Mouse (Mus musculus) myocyte (in vitro differentiated cells): ENCODE measurements around the gene Tspo. TPM values are rescaled to one million over a fixed set of nuclear protein-coding genes. Genes with fewer than 3 reads are reported as not detected.

Experiments
- H3K27me3 ChIP-seq: one replicate; pipeline ENCODE4 v1.6.1; 2011; ENCODE audit not compliant: control insufficient read depth, insufficient read depth, insufficient read length
- H3K36me3 ChIP-seq: one replicate; pipeline ENCODE4 v1.6.1; 2011; ENCODE audit not compliant: control insufficient read depth, insufficient read depth
- H3K4me2 ChIP-seq: one replicate; pipeline ENCODE4 v1.6.1; 2011; ENCODE audit warnings: low read depth, control low read depth
- H3K4me3 ChIP-seq: one replicate; pipeline ENCODE4 v1.5.1; 2011; ENCODE audit warnings: mild to moderate bottlenecking, control low read depth, moderate library complexity
- H3K79me2 ChIP-seq: one replicate; pipeline ENCODE4 v1.6.1; 2011; ENCODE audit not compliant: control insufficient read depth, insufficient read depth
- H3ac ChIP-seq: one replicate; pipeline ENCODE4 v1.6.1; 2011; ENCODE audit not compliant: control insufficient read depth, insufficient read length
- CEBPB ChIP-seq: IDR thresholded peaks from 2 replicates; pipeline ENCODE4 v1.6.1; 2011; ENCODE audit warnings: mild to moderate bottlenecking, moderate library complexity; ENCODE audit not compliant: poor library complexity, insufficient read depth, severe bottlenecking
- E2F4 ChIP-seq: IDR thresholded peaks from one replicate; pipeline ENCODE4 v1.6.1; 2011; ENCODE audit warnings: mild to moderate bottlenecking, control low read depth, moderate library complexity; ENCODE audit not compliant: insufficient read depth
- MAX ChIP-seq: IDR thresholded peaks from one replicate; pipeline ENCODE4 v1.6.1; 2011; ENCODE audit warnings: low read depth, mild to moderate bottlenecking, control low read depth
- MYOD1 ChIP-seq, 3 experiments: IDR thresholded peaks; one replicate each; pipeline ENCODE4 v1.6.1; 2011; ENCODE audit warnings: control low read depth in 2 of 3, low read depth in 2 of 3, mild to moderate bottlenecking in 2 of 3, moderate library complexity in 1 of 3; ENCODE audit not compliant: insufficient read length in 2 of 3, control insufficient read depth in 1 of 3
- MYOG ChIP-seq, 3 experiments: IDR thresholded peaks; one replicate each; pipeline ENCODE4 v1.6.1; 2011; ENCODE audit warnings: control low read depth in 2 of 3, low read depth in 2 of 3, mild to moderate bottlenecking in 2 of 3; ENCODE audit not compliant: insufficient read length in 2 of 3, control insufficient read depth in 1 of 3, insufficient read depth in 1 of 3
- POLR2A ChIP-seq: IDR thresholded peaks from one replicate; pipeline ENCODE4 v1.6.1; 2011; ENCODE audit warnings: low read depth, mild to moderate bottlenecking, control low read depth, moderate library complexity; ENCODE audit not compliant: insufficient read length
- POLR2AphosphoS2 ChIP-seq: IDR thresholded peaks from one replicate; pipeline ENCODE4 v1.6.1; 2011; ENCODE audit warnings: low read depth, control low read depth; ENCODE audit not compliant: insufficient read length
- REST ChIP-seq: IDR thresholded peaks from one replicate; pipeline ENCODE4 v1.6.1; 2011; ENCODE audit warnings: mild to moderate bottlenecking, control low read depth, moderate library complexity; ENCODE audit not compliant: insufficient read depth, insufficient read length
- SRF ChIP-seq: IDR thresholded peaks from one replicate; pipeline ENCODE4 v1.6.1; 2011; ENCODE audit warnings: low read depth; ENCODE audit not compliant: control insufficient read depth, insufficient read length
- TCF12 ChIP-seq: IDR thresholded peaks from one replicate; pipeline ENCODE4 v1.6.1; 2011; ENCODE audit warnings: mild to moderate bottlenecking, control low read depth; ENCODE audit not compliant: poor library complexity, insufficient read depth, severe bottlenecking
- TCF3 ChIP-seq: IDR thresholded peaks from one replicate; pipeline ENCODE4 v1.6.1; 2011; ENCODE audit warnings: low read depth, control low read depth; ENCODE audit not compliant: insufficient read length
- USF1 ChIP-seq: IDR thresholded peaks from one replicate; pipeline ENCODE4 v1.6.1; 2011; ENCODE audit warnings: low read depth, mild to moderate bottlenecking, control low read depth, moderate library complexity
- polyA plus RNA-seq: library from polyadenylated mRNA; unstranded; fragments of >200 nt; fragmentation: generic; extraction: Trizol; gene quantifications from one replicate; pipeline ENCODE4 v1.2.1, GENCODE M21; 2012; ENCODE audit warnings: missing spikeins

Gene Tspo
- polyA plus RNA-seq, 1 experiment = 937 TPM

DNA sequence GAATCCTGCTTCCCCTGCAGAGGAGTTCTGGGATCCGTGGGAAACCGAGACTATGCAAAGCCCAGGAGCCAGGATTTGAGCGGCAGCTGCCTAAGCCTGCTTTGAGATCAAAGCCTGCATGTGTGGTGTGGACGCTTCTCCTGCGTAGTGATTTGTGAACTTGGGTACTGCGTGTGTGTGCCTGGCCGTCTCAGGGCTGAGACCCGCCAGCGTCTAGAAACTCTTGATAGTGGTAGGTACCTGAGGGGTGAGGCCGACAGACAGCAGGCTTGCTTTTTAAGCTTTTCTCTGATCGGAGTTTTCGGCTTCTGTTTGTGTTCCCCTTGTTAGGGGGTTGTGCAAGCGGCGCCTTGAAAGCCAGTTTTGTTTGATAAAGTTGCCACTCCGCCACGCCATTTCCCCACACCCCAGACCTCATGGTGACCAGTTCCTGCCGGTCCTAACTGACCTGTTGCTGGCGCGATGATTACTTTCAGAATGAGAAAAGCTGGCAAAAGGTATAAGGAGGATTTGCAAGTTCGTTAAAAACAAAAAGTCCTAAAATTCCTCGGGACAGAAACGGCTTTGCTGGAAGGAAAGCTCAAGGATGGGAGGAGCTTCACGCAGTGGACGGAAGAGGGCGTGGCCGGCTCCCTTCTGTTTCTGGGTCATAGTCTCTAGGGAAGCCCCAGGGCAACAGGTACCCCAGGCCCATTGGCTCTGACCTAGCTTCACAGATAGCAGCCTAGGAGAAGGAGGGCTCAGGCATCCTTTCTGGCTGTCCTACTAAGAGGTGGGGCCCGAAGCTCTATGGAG is 662 bp downstream of the Tspo start:
- H3K79me2 ChIP-seq = peaks cover 42% of the 10 kb centered on the region
- TF ChIP-seq POLR2AphosphoS2 = peak; percentile 57
- TF ChIP-seq REST = no peak
- TF ChIP-seq MYOG (IDR thresholded peaks at IDR 0.05; ENCODE audit: control insufficient read depth in 1 of 3, insufficient read depth in 1 of 3, insufficient read length in 2 of 3, low read depth in 2 of 3) = peak in 1 of 3 experiments; percentile 1
- TF ChIP-seq CEBPB = no peak
- TF ChIP-seq POLR2A = peak; percentile 36
- TF ChIP-seq SRF = peak; percentile 3
- peak in 2 of 3 experiments; percentile 10 to 14 for TF ChIP-seq MYOD1 (IDR thresholded peaks at IDR 0.05; ENCODE audit: control insufficient read depth in 1 of 3, insufficient read length in 2 of 3, low read depth in 2 of 3)
- H3K4me3 ChIP-seq = peak overlapping the region; percentile 96
- H3ac ChIP-seq = peak overlapping the region; percentile 58
- peak overlapping the region; percentile 84 for H3K4me2 ChIP-seq
- H3K36me3 ChIP-seq = no peaks in the 10 kb centered on the region
- H3K27me3 ChIP-seq = no peaks in the 10 kb centered on the region

DNA sequence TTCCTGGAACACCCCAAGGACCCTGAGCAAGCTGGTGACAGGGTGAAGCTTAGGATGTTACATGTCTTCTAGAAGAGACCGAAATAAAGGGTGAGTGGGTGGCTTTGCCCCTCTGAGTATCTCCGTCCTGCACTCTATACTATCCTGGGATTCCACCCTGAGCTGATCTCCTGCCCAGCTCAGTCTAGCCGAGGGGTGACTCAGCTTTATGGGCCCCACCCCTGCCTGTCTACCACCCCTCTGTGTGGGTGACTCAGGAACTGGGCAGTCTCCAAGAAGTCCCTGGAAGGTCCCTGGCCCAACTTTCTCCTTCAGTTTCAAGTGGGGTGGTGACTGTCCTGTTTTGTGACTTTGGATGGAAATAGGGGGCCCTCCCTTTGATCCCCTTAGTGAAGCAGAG is 2.0 kb downstream of the Tspo start:
- Histone ChIP-seq H3K36me3 (no peaks in the 10 kb centered on the region), H3K27me3 (no peaks in the 10 kb centered on the region)

DNA sequence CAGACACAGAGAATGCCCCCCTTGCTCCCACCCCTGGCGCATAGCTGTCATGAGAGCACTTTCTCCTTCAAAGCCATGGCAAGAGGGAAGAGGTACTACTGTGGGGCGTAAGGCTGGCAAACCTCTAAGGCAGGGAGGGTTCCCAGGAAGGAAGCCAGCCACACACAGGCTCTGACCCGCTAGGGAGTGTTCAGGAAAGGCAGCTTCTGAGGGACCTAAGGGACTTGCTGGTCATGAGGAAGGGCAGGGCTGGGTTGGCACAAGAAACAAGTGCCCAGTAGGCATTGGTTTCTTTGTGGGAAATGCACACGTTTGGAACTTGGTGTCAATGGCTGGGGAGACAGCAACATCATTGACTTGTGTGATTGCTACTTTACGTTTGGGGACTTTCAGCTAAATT is 2.6 kb downstream of the Tspo start:
- TF ChIP-seq E2F4 = no peak
- no peak for TF ChIP-seq SRF
- TF ChIP-seq POLR2A = peak; percentile 29
- TF ChIP-seq POLR2AphosphoS2 = no peak
- peak in 1 of 3 experiments; percentile 8 for TF ChIP-seq MYOD1 (IDR thresholded peaks at IDR 0.05; ENCODE audit: control insufficient read depth in 1 of 3, insufficient read length in 2 of 3, low read depth in 2 of 3)
- Histone ChIP-seq H3K4me3 (peak overlapping the region; percentile 96), H3K27me3 (no peaks in the 10 kb centered on the region), H3K36me3 (no peaks in the 10 kb centered on the region), H3ac (no peak overlapping the region), H3K4me2 (peak overlapping the region; percentile 84), H3K79me2 (peaks cover 60% of the 10 kb centered on the region)

More for the DNA sequence above, 2.0 kb downstream of the Tspo start:
- H3K4me3 ChIP-seq = peak overlapping the region; percentile 96
- H3ac ChIP-seq = no peak overlapping the region
- H3K79me2 ChIP-seq = peaks cover 56% of the 10 kb centered on the region
- peak overlapping the region; percentile 84 for H3K4me2 ChIP-seq
- TF ChIP-seq USF1 = no peak
- TF ChIP-seq CEBPB = no peak
- TF ChIP-seq E2F4 = no peak
- TF ChIP-seq TCF12 = no peak
- no peak for TF ChIP-seq SRF
- TF ChIP-seq MYOD1 (IDR thresholded peaks at IDR 0.05; ENCODE audit: control insufficient read depth in 1 of 3, insufficient read length in 2 of 3, low read depth in 2 of 3) = peak in 1 of 3 experiments; percentile 44
- peak in 1 of 3 experiments; percentile 37 for TF ChIP-seq MYOG (IDR thresholded peaks at IDR 0.05; ENCODE audit: control insufficient read depth in 1 of 3, insufficient read depth in 1 of 3, insufficient read length in 2 of 3, low read depth in 2 of 3)
- TF ChIP-seq POLR2AphosphoS2 = peak; percentile 41
- no peak for TF ChIP-seq TCF3
- no peak for TF ChIP-seq REST
- TF ChIP-seq MAX = no peak
- TF ChIP-seq POLR2A = peak; percentile 58

DNA sequence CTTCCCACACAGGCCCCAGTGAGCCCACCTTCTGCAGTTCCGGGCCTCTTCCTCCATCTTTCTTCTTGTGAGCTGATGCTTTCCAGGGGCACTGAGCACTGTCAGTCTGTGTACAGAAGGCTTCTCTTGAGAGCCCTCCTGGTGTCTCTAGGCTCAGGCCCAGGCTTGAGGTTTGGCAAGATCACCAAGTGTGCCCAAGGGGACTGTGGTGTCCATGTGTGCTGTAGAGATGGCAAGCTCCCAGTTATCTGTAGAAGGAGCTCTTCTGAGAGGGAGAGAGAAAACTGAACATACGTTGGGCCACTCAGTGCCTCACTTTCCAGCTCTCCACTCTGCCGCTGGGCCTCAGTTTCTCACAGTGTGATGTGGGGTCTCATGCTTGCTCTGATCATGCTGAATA is 4.3 kb downstream of the Tspo start:
- Histone ChIP-seq H3K36me3 (no peaks in the 10 kb centered on the region), H3K4me3 (no peak overlapping the region), H3K79me2 (peaks cover 60% of the 10 kb centered on the region), H3K27me3 (no peaks in the 10 kb centered on the region), H3K4me2 (peak overlapping the region; percentile 31), H3ac (no peak overlapping the region)
- no peak for TF ChIP-seq SRF

DNA sequence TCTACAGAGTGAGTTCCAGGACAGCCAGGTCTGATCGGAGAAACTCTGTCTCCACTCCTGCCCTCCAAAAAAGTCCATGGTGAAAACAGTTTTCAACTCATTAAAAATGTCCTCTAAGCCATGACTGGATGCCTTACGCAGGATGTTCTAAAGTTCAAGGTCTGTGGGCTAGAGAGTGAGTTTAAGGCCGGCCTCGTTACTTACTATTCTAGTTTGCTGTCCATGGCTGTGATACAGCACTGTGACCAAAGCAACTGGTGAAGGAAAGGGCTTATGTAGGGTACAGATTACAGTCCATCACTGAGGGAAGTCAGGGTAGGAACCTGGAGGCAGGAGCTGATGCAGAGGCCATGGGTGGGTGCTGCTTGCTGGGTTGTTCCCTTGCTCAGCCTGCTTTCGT is 5.2 kb downstream of the Tspo start:
- H3ac ChIP-seq = no peak overlapping the region
- no peak for TF ChIP-seq CEBPB
- TF ChIP-seq TCF3 = no peak
- TF ChIP-seq SRF = no peak
- no peaks in the 10 kb centered on the region for H3K36me3 ChIP-seq
- no peak overlapping the region for H3K4me3 ChIP-seq
- peaks cover 60% of the 10 kb centered on the region for H3K79me2 ChIP-seq
- H3K27me3 ChIP-seq = no peaks in the 10 kb centered on the region
- H3K4me2 ChIP-seq = no peak overlapping the region

DNA sequence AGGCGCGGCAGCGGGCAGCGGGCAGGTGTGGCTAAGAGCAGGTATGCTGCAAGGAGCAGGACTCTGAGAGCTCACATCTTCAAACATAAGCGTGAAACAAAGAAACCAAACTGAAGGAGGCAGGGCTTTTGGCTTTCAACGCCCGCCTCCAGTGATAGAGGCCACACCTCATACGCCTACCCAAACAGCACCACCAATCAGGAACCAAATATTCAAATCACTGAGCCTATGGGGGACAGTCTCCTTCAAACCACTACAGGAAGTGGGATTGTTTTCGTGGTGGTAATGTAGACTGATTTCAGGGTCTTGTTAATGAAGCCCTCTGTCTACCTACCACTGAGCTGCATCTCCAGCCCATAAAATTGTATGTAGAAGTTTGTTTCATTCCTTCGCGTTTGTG is 6.3 kb downstream of the Tspo start:
- TF ChIP-seq USF1 (no peak), TCF12 (no peak), TCF3 (no peak), E2F4 (no peak), MYOD1 (IDR thresholded peaks at IDR 0.05; ENCODE audit: control insufficient read depth in 1 of 3, insufficient read length in 2 of 3, low read depth in 2 of 3) (no peak), POLR2AphosphoS2 (no peak), MAX (no peak), CEBPB (no peak), REST (no peak), POLR2A (no peak), MYOG (IDR thresholded peaks at IDR 0.05; ENCODE audit: control insufficient read depth in 1 of 3, insufficient read depth in 1 of 3, insufficient read length in 2 of 3, low read depth in 2 of 3) (no peak), SRF (no peak)
- no peak overlapping the region for H3K4me3 ChIP-seq
- H3K79me2 ChIP-seq = peaks cover 48% of the 10 kb centered on the region
- H3K4me2 ChIP-seq = no peak overlapping the region
- no peak overlapping the region for H3ac ChIP-seq
- no peaks in the 10 kb centered on the region for H3K36me3 ChIP-seq
- no peaks in the 10 kb centered on the region for H3K27me3 ChIP-seq
